Mouse (Mus musculus) thymus, postnatal 0 days (tissue): ENCODE data around the gene Ctps. TPM values are rescaled to one million over a fixed set of nuclear protein-coding genes. Genes with fewer than 3 reads are reported as not detected.

Experiments used
- DNase-seq: peaks from one replicate; pipeline ENCODE4 v3.0.0-alpha.2; 2015; ENCODE audit warnings: low spot score
- polyA plus RNA-seq: library from polyadenylated mRNA; unstranded; fragments of >200 nt; fragmentation: Nextera tagmentation; extraction: Ambion mirVana; gene quantifications from 2 replicates; pipeline ENCODE4 v1.2.1, GENCODE M21; 2015

Gene Ctps
- polyA plus RNA-seq, 1 experiment from 2014 or later: 63.5 TPM

DNA sequence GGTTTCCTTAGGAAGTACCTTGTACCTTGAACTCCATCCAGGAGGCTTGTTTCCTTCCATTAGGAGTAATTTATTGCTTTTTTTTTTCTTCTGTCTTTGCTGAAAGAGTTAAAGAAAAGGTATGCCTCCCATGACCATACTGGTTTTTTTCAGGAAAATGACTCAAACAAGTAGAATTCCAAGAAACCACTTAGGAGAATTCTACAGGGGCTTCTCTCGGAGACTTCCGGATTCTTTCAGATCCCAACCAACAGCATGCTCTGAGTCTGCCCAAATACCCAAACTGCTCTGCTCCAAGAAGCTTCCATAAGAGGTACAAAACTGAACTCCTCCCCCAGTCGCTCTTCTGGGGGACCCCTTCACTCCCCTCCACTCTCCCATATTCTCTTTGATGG, 991 bp upstream of the Ctps start:
- DNase-seq: no peak

DNA sequence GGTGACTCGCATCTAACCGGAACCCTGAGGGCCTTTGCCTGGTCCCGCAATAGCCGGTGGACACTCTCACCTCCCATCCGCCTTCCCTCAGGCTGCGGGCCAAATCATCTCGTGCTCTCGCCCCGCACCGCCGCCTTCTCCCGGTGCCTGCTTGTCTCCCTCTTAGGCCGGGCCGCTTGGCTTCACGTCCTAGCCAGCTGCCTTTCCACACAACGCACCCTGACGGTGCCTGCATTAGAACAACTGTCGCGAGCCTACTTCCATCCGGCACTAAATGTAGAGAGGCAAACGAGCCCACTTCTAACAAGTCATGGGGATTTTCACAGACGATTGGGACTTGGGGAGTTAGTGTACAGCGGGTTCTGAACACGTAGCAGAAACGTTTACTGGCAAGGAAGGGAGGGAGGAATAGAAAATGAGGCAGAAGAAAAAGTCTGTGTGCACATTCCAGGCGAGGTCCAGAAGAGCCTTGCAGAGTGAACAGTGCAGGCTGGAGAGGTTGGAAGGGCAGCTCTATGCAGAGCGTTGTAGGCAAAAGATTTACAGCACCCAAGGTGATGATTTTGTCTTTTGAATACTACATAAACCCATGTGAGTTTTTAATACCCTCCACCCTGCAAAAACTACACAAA, 478 bp upstream of the Ctps start:
- no peak for DNase-seq

DNA sequence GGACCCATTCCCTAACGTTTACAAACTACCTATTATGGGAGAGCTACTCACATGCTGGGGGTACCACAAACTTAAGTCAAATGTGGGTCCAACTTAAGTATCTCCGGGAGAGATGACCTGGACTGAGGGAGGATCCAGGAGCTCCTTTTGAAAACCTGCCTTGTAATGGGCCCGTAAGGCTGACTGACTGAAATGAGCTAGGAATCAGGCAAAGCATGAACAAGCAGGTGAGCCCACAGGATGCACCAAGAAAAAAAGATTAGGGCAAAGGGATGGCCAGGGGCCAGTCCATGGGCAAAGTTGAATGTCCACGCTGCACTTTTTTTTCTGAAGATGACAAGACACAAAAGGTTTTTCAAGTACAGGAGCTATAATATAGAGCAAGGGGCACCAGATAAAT, 1.1 kb downstream of the Ctps start:
- DNase-seq: no peak

DNA sequence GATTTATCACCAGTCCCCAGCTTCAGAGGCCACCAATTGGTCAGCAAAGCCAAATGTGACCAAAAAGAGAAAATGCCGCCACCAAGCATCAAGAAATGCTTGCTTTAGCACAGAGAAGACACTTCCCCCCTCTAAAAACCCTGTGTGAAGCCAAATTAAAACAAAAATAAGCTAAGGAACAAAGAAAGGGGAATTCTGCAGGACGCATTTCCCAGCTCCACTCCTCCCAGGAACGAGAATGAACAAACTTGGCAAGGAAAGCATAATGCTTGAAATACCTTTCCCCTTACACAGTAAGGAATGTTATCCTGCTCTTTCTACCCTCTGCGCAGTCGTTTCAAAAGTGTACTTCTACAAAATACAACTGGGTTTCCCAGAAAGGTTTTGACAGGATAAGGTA, 2.1 kb downstream of the Ctps start:
- no peak for DNase-seq

DNA sequence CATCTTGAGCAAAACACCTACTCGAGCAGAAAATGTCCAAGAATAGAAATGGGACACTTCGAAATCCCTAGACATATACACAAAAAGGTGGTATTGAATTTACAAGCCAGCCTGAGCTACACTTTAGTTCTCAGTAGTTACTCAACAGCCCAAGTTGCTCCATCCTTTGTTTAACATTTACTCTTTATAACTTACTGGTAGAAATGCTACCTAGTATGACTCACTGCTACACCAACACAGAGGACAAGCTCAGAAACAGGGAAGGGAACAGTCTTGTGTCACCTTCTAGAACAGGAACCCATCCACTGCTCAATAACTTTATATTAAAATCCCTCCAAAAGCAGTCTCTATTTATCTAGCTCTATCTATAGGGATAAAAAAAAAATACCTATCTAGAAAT, 4.3 kb downstream of the Ctps start:
- DNase-seq: no peak

DNA sequence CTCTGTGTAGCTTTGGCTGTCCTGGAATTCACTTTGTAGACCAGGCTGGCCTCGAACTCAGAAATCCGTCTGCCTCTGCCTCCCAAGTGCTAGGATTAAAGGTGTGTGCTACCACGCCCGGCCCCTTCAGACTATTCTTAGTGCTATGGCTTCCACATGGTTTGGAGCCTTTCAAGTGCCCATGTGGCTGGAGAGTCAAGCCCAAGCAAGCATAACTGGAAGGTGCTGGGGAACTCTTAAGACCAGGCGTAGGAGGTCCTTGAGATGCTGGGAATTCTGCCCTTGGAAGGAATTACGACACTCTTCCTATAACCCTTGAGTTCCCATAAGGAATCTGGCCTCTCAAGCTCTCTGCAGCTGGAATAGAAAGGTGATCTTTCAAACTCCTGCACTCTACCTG, 13.5 kb downstream of the Ctps start:
- DNase-seq: no peak

DNA sequence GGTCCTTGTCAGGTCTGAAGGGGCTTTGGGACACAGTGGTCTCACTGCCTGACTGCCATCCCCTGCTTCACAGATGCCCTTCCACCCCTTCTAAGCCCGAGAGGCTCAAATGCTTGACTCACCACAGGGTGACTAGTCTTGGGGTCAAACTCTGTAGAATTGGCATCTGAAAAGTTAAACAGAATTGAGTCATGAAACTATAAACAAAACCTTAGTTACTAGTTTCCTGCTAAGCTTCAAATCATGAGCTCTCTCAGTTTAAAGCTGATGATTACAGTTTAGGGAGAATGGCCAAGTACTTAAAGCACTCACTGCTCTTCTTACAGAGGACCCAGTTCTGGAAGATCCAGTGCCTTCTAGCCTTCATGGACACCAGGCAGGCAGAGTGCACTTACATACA, 25.2 kb downstream of the Ctps start:
- DNase-seq: no peak

DNA sequence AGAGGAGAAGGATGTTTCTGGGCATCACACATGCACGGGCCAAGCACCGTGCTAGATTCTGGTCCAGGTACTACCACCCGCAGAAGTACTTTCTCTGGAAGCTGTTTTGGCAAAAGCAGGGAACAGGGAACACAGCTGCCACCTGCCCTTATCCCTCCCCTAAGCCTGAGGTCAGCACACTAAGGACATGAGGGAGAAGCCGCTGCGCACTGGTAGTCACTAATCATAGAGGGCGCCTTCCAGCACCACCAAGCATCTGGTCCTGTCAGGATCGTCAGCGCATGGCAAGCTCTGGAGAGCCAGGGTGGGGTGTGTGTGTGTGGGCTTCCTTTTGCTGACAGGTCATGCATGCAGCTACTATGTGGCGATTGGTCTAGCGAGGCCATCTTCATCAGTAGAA, 31.4 kb downstream of the Ctps start:
- DNase-seq: no peak

DNA sequence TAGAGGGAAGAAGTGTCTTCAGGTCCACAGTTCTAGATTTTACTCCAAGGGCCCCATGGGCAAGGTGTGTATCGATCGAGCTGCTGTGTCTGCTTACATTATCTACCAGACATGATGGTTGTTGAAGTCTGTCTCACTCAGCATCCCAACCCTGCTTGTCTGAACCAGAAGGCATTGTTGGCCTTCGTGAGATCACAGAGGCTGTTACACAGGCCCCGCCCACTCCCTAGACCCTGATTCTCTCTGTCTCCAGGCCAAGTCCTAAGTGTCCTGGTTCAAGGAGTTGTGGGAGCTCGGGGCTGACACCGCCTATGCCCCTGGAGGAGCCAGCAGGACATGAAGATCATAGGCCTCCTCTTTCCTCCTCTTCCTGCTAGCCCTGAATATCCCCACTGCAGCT, 38.1 kb downstream of the Ctps start, which contains the start of gene Slfnl1:
Gene Slfnl1, plus strand, starts transcription at position 246 of the 400 bp plus-strand sequence.
- no peak for DNase-seq

DNA sequence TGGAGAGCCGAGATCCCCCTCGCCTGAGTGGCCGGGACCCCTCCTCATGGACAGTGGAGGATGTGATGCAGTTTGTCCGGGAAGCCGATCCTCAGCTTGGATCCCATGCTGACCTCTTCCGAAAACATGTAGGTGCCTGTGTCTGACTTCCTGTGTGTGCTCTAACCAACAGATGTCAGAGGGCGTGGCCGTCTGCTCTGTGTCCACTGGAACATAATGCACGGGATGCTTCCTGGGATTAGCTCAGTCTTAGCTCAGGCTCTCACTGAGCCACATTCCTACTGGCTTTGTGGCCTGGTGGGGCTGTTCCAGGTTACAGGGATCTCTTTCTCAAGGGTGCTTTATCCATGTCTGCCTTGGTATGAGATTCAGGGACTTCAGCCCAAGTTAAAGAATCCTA, 41.9 kb downstream of the Ctps start:
- DNase-seq: no peak

DNA sequence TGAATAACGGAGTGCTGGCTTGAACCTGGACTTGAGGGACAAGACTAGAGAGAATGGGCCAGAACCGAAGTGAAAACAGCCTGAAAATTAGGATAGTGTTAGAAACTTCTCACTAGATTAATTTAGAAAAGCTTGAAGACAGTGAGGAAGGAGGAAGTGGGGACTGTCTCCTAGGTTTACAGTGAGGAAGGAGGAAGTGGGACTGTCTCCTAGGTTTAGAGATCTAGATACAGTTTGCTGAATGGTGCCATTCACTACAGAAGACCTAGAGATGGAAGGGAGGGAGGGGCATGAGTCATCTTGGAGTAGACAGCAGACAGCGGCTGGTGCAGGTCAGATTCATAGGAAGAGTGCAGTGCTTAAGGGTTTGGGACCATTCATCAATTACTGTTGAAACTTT, 47.0 kb downstream of the Ctps start:
- DNase-seq: no peak

DNA sequence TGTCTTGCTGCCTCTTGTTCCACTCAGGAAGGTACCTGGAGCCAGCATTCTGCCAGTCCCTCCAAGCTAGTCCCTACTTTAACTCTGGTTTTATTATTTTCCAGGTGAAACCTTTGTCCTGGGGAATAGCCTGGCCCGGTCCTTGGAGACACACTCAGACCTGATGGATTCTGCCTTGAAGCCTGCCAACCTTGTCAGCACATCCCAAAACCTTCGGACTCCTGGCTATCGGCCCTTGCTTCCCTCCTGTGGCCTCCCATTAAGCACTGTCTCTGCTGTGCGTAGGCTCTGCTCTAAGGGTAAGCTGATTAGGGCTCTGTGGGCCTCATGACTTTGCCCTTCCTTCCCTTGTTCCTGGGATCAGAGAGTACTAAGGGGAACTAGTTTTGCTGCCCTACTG, 47.7 kb downstream of the Ctps start:
- no peak for DNase-seq

DNA sequence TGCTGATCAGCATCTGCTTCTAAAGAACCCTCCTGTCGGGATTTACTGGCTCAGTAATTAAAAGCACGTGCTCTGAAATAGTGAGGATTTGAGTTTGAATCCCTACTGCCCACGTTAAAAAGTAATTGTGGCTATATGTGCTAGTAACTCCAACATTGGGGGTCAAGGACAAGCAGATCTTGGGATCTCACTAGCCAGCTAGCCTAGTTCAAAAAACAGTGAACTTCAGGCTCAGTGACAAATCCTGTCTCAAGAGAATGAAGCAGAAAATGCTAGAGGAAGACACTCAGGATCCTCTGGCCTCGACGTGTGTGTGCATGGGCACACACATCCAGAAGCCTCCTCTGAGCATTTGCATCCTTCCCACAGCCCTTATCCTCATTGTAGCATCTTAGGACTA, 48.3 kb downstream of the Ctps start:
- DNase-seq: no peak

DNA sequence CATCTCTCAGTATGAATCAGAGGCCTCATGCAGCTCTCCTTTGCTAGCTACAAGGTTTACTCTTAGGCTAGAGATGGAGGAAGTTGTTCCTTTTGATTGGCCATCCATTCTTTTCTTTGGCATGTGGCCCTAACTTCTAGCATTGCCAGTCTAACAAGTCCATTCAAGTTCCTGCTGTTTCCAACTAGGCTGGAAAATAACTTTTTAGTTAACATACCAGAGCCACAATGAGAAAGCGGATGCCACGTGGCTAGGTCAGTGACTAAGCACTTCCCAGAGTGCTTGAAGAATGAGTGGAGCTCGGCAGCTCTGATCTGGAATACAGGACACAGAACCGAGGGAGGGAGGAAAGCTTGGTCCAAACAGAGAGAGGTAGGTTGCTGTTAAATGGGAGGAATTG, 52.7 kb downstream of the Ctps start:
- no peak for DNase-seq

DNA sequence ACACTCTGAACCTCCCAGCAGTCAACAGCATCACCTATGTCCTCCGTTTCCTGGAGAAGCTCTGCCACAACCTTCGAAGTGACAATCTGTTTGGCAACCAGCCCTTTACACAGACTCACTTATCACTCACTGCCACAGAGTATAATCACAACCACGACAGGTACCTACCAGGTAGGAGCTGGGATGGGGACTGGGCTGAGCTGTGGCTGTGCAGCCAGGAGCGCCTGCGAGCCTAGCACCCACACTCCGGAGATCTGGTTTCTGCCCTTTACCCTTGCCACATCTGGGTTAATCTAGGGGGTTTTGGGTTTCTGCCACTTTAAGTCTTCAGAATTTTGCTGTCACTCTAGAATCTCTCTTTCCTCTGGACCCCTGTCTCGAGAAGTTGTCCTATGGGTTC, 53.2 kb downstream of the Ctps start:
- no peak for DNase-seq

DNA sequence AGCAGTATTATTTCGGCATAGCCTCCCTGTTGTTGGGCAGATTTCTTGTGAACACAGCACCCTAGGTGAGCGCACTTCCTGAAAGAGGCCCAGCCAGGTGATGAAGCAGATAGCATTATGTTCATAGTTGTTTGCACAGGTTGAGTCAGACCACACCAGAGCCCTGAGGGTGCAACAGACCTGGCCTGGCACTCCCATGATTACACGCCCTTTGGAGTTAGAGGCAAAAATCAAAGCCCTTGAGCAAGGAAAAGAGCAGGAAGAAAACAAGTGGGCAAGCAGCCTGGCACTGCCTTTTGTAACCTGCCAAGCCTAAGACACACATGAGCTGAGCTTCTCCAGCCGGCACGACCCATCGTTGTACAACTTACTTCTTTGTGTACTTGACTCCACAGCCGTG, 53.6 kb downstream of the Ctps start:
- DNase-seq: no peak

DNA sequence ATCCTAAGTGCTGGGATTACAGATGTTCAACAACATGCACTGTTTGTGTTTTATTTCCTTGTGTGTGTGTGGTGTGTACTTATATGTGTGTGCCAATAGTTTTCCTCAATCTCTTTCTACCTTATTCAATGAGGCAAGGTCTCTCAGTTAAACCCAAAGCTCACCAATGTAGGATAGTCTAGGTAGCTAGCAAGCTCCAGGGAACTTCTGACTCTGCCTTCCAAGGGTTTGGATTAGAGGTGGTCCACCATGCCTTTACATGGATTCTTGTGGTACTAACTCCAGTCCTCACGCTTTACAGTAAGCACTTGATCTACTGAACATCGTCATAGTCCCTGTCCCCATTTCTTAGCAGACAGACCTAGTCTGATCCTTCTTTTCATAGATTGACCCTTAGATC, 55.7 kb downstream of the Ctps start:
- no peak for DNase-seq

DNA sequence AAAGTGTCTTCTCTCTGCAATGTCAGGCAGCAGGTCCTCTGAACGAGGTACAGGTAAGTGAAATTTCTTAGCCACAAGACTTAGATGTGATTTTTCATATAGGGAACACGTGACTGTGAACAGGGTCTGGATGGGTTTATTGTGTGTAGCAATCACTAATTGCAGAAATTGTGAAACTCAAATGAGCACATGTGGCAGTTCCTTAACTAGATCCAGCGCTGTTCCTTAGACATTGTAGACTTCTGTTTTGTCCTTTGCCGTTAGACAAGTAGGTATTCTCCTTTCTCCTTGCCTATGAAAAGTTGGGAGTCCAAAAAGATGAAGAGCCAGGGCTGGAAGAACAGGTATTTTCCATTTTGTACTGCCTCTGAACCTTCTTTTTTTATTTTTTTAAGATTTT, 58.9 kb downstream of the Ctps start:
- DNase-seq: no peak

DNA sequence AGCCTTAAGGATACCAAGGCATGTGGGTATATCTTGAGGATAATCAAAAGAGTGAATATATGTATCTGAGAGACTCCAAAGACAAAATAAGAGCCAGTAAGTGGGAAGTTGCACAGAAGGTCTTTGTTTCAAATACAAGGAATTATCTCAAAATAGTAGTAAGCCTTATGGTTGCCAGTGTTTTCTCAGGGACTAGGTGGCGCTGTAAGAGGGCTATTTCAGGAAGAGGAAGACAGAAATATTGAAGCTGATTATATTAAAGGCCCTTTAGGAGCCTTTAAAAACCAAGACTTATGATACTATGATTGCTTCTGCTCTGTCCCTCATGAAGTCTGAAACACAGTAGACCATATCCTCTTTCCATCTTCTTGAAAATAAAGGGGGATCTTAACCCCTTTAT, 63.1 kb downstream of the Ctps start:
- DNase-seq: no peak

Other genes starting within 250 kb of the Ctps start
- 31.8 and 34.4 TPM in 2 replicates for gene Scmh1, start 165.0 kb downstream of the Ctps start, polyA plus RNA-seq
- gene Slfnl1, start 38.0 kb downstream of the Ctps start, polyA plus RNA-seq: not detected in 2 replicates
- gene Gm8439, start 18.5 kb upstream of the Ctps start, polyA plus RNA-seq: not detected in 2 replicates
- gene Cited4, start 96.3 kb upstream of the Ctps start, polyA plus RNA-seq: 3.8 and 4.1 TPM in 2 replicates
- gene Kcnq4, start 178.3 kb upstream of the Ctps start, polyA plus RNA-seq: 0.32 and 0.34 TPM in 2 replicates